Mouse (Mus musculus) large intestine, adult 2 months (tissue): ENCODE measurements around the gene Krt23. TPM values are rescaled to one million over a fixed set of nuclear protein-coding genes. Genes with fewer than 3 reads are reported as not detected.

ENCODE experiments used
- DNase-seq: peaks from one replicate; pipeline ENCODE4 v3.0.0-alpha.2; 2012; ENCODE audit warnings: low read depth, low spot score
- WGBS: fragments of 180-500 bp; shearing (Covaris S2); methylation state at CpG from one replicate; pipeline ENCODE4 v1.1.7; 2018; 5-methylcytosine and 5-hydroxymethylcytosine counted together
- polyA plus RNA-seq: library from polyadenylated mRNA; depleted of rRNA; stranded (reverse); fragments of >200 nt; gene quantifications from 2 replicates; pipeline ENCODE4 v1.2.3, GENCODE M21; 2012; rRNA removed

Gene Krt23
- polyA plus RNA-seq, 1 experiment, result 1.0 TPM

GRCm38 (mm10) chr11:99458887-99459286 is 34.0 kb downstream of the Krt23 start:
- peak; percentile 57 for DNase-seq
- 15% methylated on average over 7 of the region's 7 CpGs for WGBS

GRCm38 (mm10) chr11:99454759-99455158 is 38.2 kb downstream of the Krt23 start:
- DNase-seq, result no peak
- 38% methylated on average over 10 of the region's 10 CpGs for WGBS

GRCm38 (mm10) chr11:99454044-99454443 is 38.9 kb downstream of the Krt23 start:
- 44% methylated on average over 4 of the region's 4 CpGs for WGBS
- no peak for DNase-seq

- 20% methylated on average over 2 of the region's 2 CpGs for WGBS
- DNase-seq, result no peak
These were observed 44.2 kb downstream of the Krt23 start for GRCm38 (mm10) chr11:99448769-99449168.

- peak; percentile 43 for DNase-seq
- 24% methylated on average over 8 of the region's 8 CpGs for WGBS
These were observed 51.7 kb downstream of the Krt23 start for GRCm38 (mm10) chr11:99441220-99441619.

- 55% methylated on average over 10 of the region's 10 CpGs for WGBS
- DNase-seq, result no peak
These were observed 53.5 kb downstream of the Krt23 start for GRCm38 (mm10) chr11:99439465-99439864.

GRCm38 (mm10) chr11:99437972-99438371 is 55.0 kb downstream of the Krt23 start, which contains the start of gene Krt20:
Krt20 (minus strand) TSS chr11:99438150.
- DNase-seq, result no peak
- WGBS, result 20% methylated on average over 10 of the region's 10 CpGs

- peak; percentile 50 for DNase-seq
- WGBS, result 27% methylated on average over 4 of the region's 4 CpGs
These were observed 56.3 kb downstream of the Krt23 start for GRCm38 (mm10) chr11:99436625-99437024.

- WGBS, result 38% methylated on average over 12 of the region's 12 CpGs
- DNase-seq, result no peak
These were observed 62.3 kb downstream of the Krt23 start for GRCm38 (mm10) chr11:99430670-99431069.

Other genes with a start within 250 kb of the Krt23 start
- gene Krt222, start 249.1 kb downstream of the Krt23 start, polyA plus RNA-seq, result 0.36 and 0.48 TPM in 2 replicates
- gene Krt24, start 207.9 kb downstream of the Krt23 start, polyA plus RNA-seq, result not detected in 2 replicates
- not detected in 2 replicates for gene Krt25, start 170.2 kb downstream of the Krt23 start, polyA plus RNA-seq
- gene Krt26, start 155.2 kb downstream of the Krt23 start, polyA plus RNA-seq, result not detected in 2 replicates
- not detected in 2 replicates for gene Krt27, start 142.0 kb downstream of the Krt23 start, polyA plus RNA-seq
- gene Krt28, start 118.2 kb downstream of the Krt23 start, polyA plus RNA-seq, result 0.06 TPM in 1 of 2 replicates, not detected in the other
- gene Krt10, start 103.8 kb downstream of the Krt23 start, polyA plus RNA-seq, result 0.84 and 1.1 TPM in 2 replicates
- gene Krt12, start 70.9 kb downstream of the Krt23 start, polyA plus RNA-seq, result 3.9 and 4.5 TPM in 2 replicates
- gene Krt20, start 55.0 kb downstream of the Krt23 start, polyA plus RNA-seq, result 409 and 926 TPM in 2 replicates
- gene Krt39, start 28.2 kb upstream of the Krt23 start, polyA plus RNA-seq, result not detected in 2 replicates
- not detected in 2 replicates for gene Krt40, start 50.0 kb upstream of the Krt23 start, polyA plus RNA-seq
- not detected in 2 replicates for gene Krtap3-3, start 57.7 kb upstream of the Krt23 start, polyA plus RNA-seq
- gene Krtap3-2, start 63.7 kb upstream of the Krt23 start, polyA plus RNA-seq, result not detected in 2 replicates
- gene Gm11939, start 66.3 kb upstream of the Krt23 start, polyA plus RNA-seq, result not detected in 2 replicates
- 0.30 and 0.55 TPM in 2 replicates for gene Krtap3-1, start 73.5 kb upstream of the Krt23 start, polyA plus RNA-seq
- not detected in 2 replicates for gene Krtap1-5, start 87.9 kb upstream of the Krt23 start, polyA plus RNA-seq
- not detected in 2 replicates for gene Krtap1-4, start 90.5 kb upstream of the Krt23 start, polyA plus RNA-seq
- not detected in 2 replicates for gene Krtap1-3, start 98.2 kb upstream of the Krt23 start, polyA plus RNA-seq
- gene Krtap9-3, start 105.0 kb upstream of the Krt23 start, polyA plus RNA-seq, result not detected in 2 replicates
- 0.21 TPM in 1 of 2 replicates, not detected in the other for gene Gm11938, start 110.2 kb upstream of the Krt23 start, polyA plus RNA-seq
- not detected in 2 replicates for gene Gm11937, start 117.1 kb upstream of the Krt23 start, polyA plus RNA-seq
- 0.22 TPM in 1 of 2 replicates, not detected in the other for gene Krtap2-4, start 121.7 kb upstream of the Krt23 start, polyA plus RNA-seq
- gene Gm11562, start 127.3 kb upstream of the Krt23 start, polyA plus RNA-seq, result 0.26 TPM in 1 of 2 replicates, not detected in the other
- gene Krtap4-1, start 135.1 kb upstream of the Krt23 start, polyA plus RNA-seq, result not detected in 2 replicates
- gene Krtap4-2, start 141.9 kb upstream of the Krt23 start, polyA plus RNA-seq, result not detected in 2 replicates
- gene Krtap4-7, start 151.0 kb upstream of the Krt23 start, polyA plus RNA-seq, result not detected in 2 replicates
- gene Gm11555, start 157.1 kb upstream of the Krt23 start, polyA plus RNA-seq, result not detected in 2 replicates
- gene Gm11563, start 165.8 kb upstream of the Krt23 start, polyA plus RNA-seq, result not detected in 2 replicates
- gene Krtap4-6, start 172.8 kb upstream of the Krt23 start, polyA plus RNA-seq, result not detected in 2 replicates
- not detected in 2 replicates for gene Gm14190, start 197.6 kb upstream of the Krt23 start, polyA plus RNA-seq
- gene Gm14180, start 241.2 kb upstream of the Krt23 start, polyA plus RNA-seq, result not detected in 2 replicates